Mouse (Mus musculus) olfactory bulb, adult 2 months (tissue): ENCODE data around the gene Ezh1. TPM values are rescaled to one million over a fixed set of nuclear protein-coding genes. Genes with fewer than 3 reads are reported as not detected.

Experiments used
- H3K27ac ChIP-seq: fragments of 200-500 bp; 2 replicates; pipeline ENCODE4 v1.5.1; 2012; ENCODE audit warnings: low read depth, low read length; ENCODE audit not compliant: insufficient read depth
- H3K4me1 ChIP-seq: fragments of 200-500 bp; 2 replicates; pipeline ENCODE4 v1.6.1; 2012; ENCODE audit warnings: low read length; ENCODE audit not compliant: control insufficient read depth, insufficient read depth
- H3K4me3 ChIP-seq: fragments of 200-500 bp; 2 replicates; pipeline ENCODE4 v1.5.1; 2012; ENCODE audit warnings: mild to moderate bottlenecking, low read depth, low read length, moderate library complexity; ENCODE audit not compliant: insufficient read depth
- CTCF ChIP-seq: fragments of 200-500 bp; IDR thresholded peaks from 2 replicates; pipeline ENCODE4 v1.5.1; 2012; ENCODE audit warnings: low read depth, mild to moderate bottlenecking, low read length, moderate library complexity; ENCODE audit not compliant: insufficient read depth
- POLR2A ChIP-seq: fragments of 200-500 bp; IDR thresholded peaks from 2 replicates; pipeline ENCODE4 v1.6.1; 2012; ENCODE audit warnings: mild to moderate bottlenecking, low read depth, low read length, moderate library complexity; ENCODE audit not compliant: insufficient read depth
- WGBS: fragments of 180-500 bp; shearing (Covaris S2); methylation state at CpG from one replicate; pipeline ENCODE4 v1.1.7; 2018; 5-methylcytosine and 5-hydroxymethylcytosine counted together
- polyA plus RNA-seq: library from polyadenylated mRNA; stranded (reverse); fragments of >200 nt; gene quantifications from 2 replicates; pipeline ENCODE4 v1.2.4, GENCODE M21; 2012; ENCODE audit warnings: low replicate concordance; ENCODE audit not compliant: missing spikeins, insufficient read depth, insufficient read length

The Ezh1 gene
- polyA plus RNA-seq, 1 experiment, result not detected

DNA sequence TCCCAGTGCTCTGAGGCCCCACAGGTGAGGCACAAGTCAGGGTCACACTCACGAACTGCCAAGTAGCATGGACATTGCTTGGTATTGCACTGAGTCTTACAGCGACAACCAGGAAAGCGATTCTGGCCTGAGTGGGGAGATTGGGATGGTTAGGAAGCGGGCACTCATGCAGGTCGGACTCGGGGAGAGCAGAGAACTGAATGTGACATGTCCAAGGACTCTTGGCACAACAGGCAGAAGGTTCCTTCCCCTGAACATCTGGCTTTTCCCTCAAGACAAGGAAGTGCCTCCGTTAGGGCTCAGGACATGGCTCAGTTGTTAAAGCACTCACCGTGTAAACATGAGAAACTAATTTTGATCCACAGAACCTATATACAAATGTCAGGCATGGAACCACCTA, 30.7 kb downstream of the Ezh1 start:
- TF ChIP-seq POLR2A (no peak), CTCF (no peak)
- 92% methylated on average over 8 of the region's 8 CpGs for WGBS
- no peak overlapping the region for H3K27ac ChIP-seq
- peaks cover 15% of the 10 kb centered on the region for H3K4me1 ChIP-seq
- no peak overlapping the region for H3K4me3 ChIP-seq

DNA sequence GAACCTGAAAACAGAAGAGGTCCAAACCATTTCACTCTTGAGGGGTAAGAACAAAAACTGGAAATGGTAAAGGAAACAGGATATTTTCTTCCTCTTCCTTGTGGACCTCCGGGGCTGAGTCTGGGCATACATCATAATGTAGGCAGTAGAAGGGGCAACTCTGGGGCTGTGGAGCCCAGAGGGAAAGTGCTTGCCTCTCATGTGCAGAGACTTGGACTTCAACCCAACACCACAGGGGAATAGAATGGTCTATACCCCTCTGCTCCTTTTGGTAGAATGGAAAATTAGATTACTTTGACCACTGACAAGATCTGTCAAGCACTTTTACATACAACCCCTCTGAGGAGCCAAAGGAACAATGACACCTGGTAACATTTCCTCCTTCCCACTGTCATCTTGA, 31.2 kb downstream of the Ezh1 start:
- Histone ChIP-seq H3K4me1 (peaks cover 19% of the 10 kb centered on the region), H3K4me3 (no peak overlapping the region), H3K27ac (no peak overlapping the region)
- WGBS, result 53% methylated on average over 1 of the region's 1 CpGs
- no peak for TF ChIP-seq CTCF
- no peak for TF ChIP-seq POLR2A

DNA sequence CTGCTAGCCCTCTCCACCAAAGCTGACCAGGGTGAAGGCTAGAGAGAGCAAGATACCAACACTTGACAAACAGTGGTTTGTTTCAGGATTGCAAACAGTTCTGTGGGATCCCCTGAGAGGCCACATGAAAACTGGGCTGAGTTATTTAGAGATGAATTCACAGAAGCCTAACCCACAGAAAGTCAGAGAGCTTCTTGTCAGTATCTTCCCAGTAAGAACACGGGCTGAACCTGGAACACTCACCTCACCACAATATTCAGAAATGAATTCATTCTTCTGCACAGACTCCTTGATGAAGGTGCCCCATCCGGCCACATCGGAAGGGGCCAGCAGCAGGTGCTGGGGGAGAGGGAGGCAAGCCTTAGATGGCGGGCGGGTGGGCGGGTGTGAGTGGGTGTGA, 31.6 kb downstream of the Ezh1 start:
- TF ChIP-seq CTCF, result no peak
- TF ChIP-seq POLR2A, result no peak
- 67% methylated on average over 6 of the region's 6 CpGs for WGBS

DNA sequence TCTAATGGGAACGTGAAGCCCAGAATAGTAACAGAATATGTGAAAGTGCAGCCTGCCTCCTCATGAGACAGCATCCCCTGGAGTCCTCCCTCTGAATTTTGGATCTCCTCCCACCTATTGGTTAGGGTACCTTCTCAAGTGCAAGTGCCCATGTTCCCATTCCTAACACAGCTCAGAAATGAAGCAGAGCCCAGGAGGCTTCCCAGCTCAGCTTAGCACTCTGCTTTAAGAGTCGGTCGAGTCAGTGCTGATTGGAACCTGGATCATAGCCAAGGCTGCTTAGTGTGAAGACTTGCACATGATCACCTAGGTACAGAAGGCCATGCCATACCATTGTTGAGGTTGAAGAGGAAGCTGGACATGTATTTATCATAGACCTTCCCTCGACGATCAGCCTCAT, 32.1 kb downstream of the Ezh1 start:
- no peak overlapping the region for H3K4me3 ChIP-seq
- no peak overlapping the region for H3K27ac ChIP-seq
- no peak for TF ChIP-seq CTCF
- TF ChIP-seq POLR2A, result no peak
- peaks cover 28% of the 10 kb centered on the region for H3K4me1 ChIP-seq
- WGBS, result 56% methylated on average over 5 of the region's 5 CpGs

More for the DNA sequence above, 31.6 kb downstream of the Ezh1 start:
- H3K27ac ChIP-seq, result no peak overlapping the region
- no peak overlapping the region for H3K4me3 ChIP-seq
- peaks cover 23% of the 10 kb centered on the region for H3K4me1 ChIP-seq

DNA sequence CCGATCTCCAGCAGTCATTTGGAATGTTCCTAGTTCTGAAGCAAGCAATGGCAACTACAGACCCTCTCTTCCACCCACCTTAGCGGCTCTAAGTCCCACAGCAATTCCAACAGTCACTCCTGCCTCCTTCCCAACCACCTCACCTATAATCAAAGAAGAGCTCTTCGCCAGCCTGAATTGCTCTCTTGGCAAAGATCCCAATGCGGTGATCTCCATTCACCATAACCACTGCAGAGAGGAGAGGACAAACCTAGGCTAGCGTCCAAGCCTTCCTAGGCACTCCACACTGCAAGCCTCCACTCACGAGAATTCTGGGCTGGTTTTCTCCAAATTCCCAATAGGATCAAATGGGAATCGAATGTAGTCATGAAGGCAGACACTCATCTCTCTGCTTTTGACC, 33.2 kb downstream of the Ezh1 start:
- Histone ChIP-seq H3K27ac (no peak overlapping the region), H3K4me1 (peaks cover 29% of the 10 kb centered on the region), H3K4me3 (no peak overlapping the region)
- WGBS, result 80% methylated on average over 7 of the region's 7 CpGs
- TF ChIP-seq CTCF, result no peak
- TF ChIP-seq POLR2A, result no peak

DNA sequence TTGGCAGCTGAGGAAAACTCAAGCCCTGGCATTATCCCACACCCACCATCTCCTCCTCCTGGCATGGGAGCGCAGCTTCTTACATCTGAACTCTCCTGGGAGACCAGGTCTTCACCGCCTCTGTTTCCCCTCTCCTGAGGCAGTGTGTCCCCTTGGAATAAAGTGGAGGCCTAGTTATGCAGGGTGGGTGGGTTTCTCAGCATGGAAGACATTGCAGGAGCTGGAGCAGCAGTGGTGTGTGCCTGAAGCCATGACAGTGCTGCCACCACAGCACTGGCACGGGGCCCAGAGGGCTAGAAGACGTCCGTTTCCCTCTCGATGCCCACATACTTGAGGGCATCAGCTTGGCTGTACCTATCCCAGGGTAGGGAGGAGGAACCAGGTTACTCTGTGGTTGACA, 33.6 kb downstream of the Ezh1 start:
- 73% methylated on average over 6 of the region's 6 CpGs for WGBS
- TF ChIP-seq POLR2A (no peak), CTCF (no peak)
- Histone ChIP-seq H3K4me3 (no peak overlapping the region), H3K27ac (no peak overlapping the region), H3K4me1 (peaks cover 29% of the 10 kb centered on the region)

DNA sequence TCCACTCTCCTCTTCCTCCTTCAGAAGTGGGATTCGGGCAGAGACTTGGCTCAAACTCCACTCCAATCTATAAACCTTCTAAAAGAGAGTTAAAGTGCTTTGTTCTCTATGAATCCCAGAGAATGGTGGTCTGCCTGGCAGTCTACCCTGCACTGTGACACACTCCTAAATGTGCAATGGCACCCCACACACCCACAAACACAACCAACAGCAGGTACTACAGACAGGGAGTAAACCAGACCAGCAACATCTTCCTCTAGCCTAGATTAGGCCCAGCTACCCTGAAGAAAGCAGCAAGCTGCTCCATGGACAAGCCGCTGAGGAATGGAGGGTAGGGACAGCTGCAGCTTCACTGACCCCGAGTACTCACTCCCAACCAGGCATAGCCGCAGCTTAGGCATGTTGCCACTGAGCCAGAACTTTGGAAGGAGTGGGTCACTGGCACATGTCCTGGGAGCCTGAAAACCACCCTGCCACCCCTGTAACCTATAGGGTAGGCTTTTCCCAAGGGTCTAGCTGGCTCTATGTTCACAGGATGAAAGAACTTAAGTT, 34.3 kb downstream of the Ezh1 start:
- TF ChIP-seq POLR2A, result no peak
- TF ChIP-seq CTCF, result no peak
- peaks cover 29% of the 10 kb centered on the region for H3K4me1 ChIP-seq
- no peak overlapping the region for H3K27ac ChIP-seq
- WGBS, result 78% methylated on average over 4 of the region's 4 CpGs
- no peak overlapping the region for H3K4me3 ChIP-seq

DNA sequence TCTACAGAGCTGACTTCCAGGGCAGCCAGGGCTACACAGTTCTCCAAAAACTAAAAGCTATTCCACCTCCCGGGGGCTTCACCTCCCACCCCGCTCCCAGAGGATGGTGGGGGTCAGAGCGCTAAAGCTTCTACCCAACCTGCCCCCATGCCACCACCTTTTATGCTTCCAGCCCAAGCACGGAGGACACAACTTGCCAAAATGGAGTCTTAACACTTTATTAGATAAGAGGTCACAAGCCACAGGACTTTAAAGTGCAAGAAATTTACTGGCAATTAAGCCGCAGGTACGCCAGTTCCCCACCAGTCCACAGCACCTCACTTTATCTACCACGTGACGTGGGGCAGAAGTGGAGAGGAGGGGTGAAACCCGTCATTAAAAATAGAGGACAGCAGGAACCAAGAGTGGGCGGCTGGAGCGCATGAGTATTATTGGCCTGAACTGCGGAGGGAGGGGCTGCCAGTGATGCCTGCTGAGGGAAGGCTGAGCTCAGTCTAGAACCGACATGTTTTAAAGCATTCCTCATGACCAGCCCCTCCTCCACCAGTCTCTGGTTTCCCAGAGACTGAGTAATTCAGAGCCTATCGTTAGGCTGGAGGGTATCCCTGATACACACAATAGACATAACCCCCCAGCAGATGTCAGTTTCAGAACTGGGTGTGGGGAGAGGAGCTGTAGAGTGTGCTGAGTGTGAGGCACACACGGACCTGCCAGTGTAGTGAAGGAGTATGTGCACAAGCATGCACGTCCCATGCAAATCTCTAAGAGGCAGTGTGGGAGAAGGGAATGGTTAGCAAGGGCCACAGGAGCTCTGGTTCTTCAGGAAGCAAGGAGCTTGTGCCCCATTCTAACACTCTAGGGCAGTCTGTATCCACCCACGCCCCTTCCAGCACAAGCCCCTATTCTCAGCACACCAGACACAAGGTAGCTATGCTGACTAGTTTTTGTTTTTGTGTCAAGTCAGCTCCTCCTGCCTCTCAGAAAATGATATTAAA, 35.1 kb downstream of the Ezh1 start:
- no peak overlapping the region for H3K27ac ChIP-seq
- WGBS, result 55% methylated on average over 17 of the region's 17 CpGs
- H3K4me3 ChIP-seq, result no peak overlapping the region
- no peak for TF ChIP-seq CTCF
- no peak for TF ChIP-seq POLR2A
- peaks cover 29% of the 10 kb centered on the region for H3K4me1 ChIP-seq
